Mouse (Mus musculus) kidney, adult 2 months (tissue): Measurements from ENCODE around the gene Eif4g3.

Source experiments
- CTCF ChIP-seq: fragments of 200-500 bp; conservative IDR thresholded peaks from 2 replicates; pipeline ENCODE4 v1.5.1; 2011; ENCODE audit warnings: low read depth, mild to moderate bottlenecking, control low read depth, low read length, moderate library complexity, mixed read lengths; ENCODE audit not compliant: insufficient read depth, insufficient read length
- POLR2A ChIP-seq: fragments of 200-500 bp; IDR thresholded peaks from one replicate; pipeline ENCODE4 v1.6.1; 2011; ENCODE audit warnings: low read depth, low read length, control low read depth

GRCm38 (mm10) chr4:137962643-137963350, 30.0 kb upstream of the Eif4g3 start:
- TF ChIP-seq POLR2A (no peak), CTCF (no peak)
